Mouse (Mus musculus) heart, adult 9 months (tissue): Measurements from ENCODE around the gene Mtfr2.
A peak's percentile ranks its signal among the peaks of the same experiment; 100 is the strongest.

Experiments used
- DNase-seq, 2 experiments: peaks; one replicate each; pipeline ENCODE4 v3.0.0; 2022; ENCODE audit warnings: low spot score in 2 of 2

Gene Mtfr2

DNA sequence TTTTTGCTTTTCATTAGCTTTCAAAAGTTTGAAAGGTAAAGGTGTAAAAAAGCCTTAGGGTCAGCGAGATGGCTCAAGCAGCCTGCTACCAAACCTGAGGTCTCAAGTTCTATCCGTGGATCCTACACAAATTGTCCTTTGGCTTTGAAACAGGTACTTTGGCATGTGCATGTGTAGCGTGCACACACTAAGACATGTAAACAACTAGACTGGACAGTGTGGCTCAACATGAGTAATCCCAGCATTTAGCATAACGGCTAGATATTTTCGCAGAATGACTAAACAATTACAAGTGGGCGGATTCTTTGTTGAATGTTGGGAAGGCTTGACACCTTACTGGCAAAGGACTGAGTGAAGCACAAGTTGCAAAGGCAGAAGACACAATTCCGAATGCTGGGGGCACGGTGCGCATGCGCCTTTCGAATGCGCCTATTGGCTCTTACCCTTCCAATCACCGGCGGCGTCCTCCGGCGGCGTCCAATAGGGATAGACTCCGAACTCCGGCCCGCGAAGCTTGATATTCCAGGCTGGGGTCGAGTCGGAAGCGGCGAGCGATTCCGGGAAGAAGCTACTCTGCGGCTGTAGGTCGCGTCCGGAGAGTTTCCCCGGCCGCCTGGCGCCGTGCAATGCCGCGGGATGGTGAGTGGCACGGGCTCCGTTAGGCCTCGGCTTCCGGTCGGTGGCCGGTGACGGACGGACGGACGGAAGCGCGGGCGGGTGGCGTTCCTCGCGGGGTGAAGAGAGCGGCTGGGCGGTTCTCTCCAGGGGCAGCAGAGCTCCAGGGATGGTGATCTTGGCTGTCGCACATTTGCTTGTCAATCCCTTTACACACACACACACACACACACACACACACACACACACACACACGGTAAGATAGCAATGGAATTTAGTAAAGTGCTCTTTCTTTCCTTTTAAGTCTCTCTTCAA is at the start of gene Mtfr2:
Mtfr2 (plus strand) TSS at position 486 of the 930 bp plus-strand sequence.
- peak; percentile 90 to 91 for DNase-seq

DNA sequence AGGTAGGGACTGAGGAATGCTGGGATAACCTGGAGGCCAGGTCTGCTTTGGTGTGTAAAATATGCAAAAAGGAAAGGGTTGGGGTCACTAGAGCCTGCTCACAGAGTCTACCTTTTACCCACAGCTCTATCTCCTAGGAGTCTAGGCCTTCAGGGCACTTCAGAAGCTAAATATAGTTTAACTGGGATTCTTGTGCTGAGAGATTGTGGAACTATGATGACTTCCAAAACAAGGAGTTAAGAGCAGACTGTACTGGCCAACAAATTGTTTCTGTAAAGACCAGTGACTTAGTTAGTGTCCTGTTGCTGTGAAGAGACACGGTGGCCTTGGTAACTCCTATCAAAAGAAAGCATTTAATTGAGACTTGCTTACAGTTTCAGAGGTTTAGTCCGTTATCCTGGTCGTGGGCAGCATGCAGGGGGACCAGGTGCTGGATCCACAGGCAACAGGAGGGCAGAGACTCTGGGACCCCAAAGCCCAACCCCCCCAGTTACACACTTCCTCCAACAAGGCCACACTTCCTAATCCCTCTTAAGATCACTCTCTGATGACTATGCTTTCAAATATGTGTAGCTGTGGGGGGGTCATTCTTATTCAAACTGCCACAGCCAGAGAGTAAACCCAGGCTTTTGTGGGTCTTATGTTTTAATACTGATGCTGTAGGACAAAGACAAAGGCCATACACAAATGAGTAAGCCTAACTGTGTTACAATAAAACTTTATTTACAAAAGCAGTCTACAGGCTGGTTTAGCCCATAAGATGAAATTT is 49.2 kb upstream of the Mtfr2 start:
- peak; percentile 17 to 46 for DNase-seq

DNA sequence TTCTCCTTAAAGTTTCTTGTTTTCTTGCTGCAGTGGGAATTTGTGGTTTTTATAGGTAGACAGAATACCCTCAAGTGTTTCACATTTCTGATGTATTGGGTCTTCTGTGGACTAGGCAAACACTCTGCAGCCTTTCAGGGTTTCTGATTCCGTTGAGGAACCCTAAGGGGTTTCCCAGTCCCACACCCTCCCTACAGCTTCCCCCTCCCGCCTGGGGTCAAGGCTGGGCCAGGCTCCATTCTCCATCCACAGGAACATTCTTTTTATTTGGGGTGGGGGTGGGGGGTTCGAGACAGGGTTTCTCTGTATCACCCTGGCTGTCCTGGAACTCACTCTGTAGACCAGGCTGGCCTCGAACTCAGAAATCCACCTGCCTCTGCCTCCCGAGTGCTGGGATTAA is 48.5 kb upstream of the Mtfr2 start:
- DNase-seq, result no peak

DNA sequence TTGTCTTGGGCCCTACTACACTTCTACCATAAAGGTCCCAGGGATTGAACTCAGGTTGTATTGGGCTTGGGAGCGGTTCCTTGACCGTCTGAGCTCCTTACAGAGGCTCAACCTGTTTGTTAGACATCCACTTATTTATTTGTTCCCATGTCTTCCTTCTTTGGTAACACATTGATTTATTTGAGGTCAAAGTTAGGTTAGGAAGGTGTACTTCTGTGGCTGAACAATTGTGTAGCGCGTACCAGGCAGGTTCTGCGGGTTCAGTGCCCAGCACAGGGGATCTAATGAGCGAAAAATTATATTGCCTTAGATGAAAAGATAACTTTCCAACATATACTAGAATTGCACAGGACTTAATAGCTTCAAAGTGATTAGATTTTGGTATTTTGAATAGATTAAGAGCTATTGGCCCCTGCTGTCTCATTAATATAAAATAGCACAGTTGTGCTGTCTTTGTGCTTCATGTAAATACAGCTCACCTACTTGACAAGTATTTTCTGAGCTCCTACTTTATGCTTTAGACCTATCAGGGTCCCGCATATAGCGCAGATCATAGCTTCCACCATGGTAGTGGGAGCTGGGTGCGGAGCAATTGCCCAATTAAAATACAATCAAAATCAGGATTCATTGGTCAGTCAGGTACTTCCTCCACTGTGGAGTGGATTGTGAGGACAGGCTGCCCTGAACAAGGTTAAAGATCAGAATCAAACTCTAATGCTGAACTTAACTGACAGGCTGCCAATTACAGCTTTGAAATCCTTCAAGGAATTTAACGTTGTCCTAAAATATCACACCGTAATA is 36.4 kb upstream of the Mtfr2 start:
- no peak for DNase-seq

DNA sequence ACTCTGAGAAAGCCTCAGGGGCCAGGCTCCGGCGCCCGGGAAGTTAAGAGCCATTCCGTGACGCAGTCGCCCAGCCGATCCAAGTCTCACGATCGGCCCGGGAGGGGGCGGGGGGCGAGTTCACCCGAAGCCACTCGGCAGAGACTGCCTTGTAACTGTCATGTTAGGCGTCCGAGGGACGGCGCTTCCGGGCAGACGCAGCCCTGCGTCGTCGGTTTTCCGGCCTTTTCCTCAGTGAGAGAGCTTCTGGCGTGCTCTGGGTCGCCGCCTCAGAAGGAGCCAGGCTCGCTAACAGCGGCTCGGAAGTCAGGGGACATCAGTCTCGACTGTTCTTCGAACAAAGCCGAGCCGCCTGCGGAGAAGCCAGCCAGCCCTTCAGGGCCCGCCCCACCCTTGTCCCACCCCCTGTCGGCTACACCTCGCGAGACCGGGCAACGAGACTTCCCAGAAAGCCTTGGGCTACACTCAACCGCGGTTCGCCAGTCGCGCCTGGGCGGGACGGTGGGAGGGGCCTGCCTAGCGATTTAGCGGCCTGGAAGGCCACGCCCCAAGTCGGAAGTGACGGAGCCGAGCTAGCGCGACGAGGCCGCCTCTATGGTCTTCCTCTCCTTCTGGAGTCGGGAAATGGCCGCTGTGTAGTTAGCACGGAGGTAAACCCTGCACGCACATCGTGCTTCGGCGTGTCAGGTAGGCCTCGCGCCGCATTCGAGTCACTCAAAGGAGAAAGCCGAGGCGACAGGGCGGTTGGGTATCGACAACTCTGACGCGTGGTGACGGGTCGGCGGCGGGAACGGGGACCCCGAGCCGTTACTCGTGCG is 35.4 kb upstream of the Mtfr2 start, which contains the start of gene Bclaf1:
Bclaf1 (plus strand) TSS at position 552 of the 818 bp plus-strand sequence.
- DNase-seq, result peak; percentile 99

DNA sequence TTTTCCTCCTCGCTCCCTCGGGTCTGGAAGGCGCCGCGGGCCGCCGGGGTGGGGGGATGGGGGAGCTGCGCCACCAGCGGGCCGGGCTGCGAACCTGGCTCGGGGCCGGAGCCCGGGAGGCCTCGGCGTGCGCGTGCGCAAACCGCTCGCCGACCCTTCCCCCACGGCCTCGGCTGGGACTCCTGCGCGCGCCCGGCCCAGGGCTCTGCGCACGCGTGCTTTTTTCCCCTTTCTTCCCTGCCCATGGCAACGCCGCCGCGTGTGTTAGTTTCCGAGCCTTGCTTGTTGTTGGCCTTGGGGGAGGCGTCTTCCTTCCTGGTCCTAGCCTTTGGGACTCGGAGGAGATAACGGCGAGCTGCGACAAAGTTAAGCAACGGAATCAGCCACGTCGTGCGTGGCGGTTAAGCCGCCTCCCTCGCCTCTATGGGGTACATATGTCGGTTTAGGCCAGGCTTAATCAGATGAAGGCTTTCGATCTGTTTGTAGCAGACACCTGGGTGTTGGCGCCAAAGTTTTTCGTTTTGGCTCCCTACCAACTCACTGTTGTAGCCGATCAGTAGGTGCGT is 34.8 kb upstream of the Mtfr2 start:
- peak; percentile 89 to 91 for DNase-seq

DNA sequence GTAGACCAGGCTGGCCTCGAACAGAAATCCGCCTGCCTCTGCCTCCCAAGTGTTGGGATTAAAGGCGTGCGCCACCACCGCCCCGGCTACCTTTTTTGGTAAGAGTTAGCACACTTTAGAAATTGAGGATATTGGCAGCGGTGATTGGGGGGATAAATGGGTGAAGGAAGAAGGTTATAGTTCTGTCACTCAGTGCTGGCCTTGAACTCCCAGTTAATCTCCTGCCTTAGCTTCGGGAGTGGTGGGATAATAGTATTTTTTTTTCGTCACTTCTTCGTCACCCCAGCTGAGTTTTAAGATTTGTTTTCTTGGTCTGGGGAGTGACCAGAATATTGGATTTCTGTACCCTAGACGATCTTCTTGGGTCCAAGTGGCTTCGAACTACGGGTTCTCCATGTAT is 34.1 kb upstream of the Mtfr2 start:
- no peak for DNase-seq

DNA sequence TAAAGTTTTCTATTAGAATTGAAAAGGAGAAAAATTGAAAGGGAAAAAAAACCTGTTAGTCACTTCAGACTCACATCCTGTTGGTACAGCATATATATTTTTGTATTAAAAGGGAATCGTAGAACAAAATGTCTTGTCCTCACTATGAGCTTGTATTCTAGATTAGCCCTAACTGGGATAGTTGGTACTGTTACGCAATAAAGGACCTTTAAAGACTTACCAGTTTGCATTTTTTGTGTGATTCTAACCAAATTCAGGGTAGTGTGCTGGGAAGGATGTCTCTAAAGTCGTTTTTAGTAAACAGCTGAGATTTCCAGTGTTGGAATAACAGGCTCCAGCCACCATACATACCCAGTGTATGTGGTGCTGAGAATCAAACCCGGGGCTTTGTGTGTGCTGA is 33.6 kb upstream of the Mtfr2 start:
- DNase-seq, result no peak

DNA sequence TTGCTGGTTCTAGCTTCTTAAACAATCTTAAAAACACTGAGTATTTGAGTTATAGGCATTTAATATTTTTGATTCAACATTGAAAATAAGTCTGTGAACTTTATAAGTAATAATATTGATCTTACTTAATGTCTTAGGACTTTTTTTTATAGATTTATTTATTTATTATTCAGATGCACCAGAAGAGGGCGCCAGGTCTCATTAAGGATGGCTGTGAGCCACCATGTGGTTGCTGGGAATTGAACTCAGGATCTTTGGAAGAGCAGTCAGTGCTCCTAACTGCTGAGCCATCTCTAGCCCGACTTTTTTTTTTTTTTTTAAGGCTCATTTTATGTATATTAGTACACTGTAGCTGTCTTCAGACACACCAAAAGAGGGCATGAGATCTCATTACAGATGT is 32.8 kb upstream of the Mtfr2 start:
- no peak for DNase-seq

DNA sequence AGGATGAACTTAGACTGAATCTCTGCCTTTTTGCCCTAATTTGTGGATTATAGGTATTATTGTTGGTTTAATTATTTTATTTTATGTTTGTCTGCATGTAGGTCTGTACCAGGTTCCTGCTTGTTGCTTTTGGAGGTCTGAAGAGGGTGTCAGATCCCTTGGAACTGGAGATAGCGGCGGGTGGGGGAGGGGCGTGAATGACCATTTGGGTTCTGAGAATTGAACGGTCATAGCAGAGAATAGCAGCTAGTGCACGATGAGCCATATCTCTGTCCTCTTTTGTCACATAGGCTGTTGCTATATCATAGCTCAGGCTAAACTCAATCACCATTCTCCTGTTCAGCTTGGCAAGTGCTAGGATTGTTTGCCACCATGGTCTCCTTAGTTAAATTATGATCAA is 30.1 kb upstream of the Mtfr2 start:
- DNase-seq, result no peak

DNA sequence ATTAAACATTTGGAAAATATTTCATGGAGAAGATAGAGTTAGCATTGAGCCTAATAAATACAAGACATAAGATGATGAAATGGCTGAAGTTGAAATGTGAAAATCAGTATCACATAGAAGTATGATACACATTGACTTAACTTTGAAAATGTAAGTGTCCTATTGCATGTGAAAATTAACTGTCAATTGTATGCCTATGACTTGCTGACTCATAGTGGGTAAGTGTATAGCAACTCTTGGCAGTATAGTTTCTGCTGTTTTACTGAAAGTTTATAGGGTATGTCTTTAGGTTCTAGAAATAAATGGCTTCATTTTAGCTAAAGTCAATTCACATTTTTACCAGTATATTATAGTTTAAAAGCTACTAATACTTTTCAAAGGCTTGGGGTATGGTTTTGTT is 21.3 kb upstream of the Mtfr2 start:
- no peak for DNase-seq

DNA sequence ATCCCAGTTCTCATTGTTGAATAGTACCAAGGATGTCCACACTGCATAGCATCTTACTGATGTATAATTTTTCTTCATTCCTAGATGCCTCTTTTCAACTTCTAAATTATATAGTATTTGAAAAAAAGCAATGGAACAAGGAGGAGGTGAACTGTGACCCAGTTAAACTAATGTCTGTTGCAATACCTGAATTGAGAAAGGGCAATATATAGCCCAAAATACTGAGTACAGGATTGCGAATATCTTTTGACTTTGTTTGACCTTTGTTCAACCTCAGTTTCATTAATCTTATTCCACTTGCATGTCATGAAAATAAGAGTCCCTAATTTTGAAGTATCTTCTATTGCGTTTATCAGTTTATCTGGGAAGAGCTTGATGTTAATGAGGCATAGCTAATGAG is 16.3 kb upstream of the Mtfr2 start:
- DNase-seq, result no peak

DNA sequence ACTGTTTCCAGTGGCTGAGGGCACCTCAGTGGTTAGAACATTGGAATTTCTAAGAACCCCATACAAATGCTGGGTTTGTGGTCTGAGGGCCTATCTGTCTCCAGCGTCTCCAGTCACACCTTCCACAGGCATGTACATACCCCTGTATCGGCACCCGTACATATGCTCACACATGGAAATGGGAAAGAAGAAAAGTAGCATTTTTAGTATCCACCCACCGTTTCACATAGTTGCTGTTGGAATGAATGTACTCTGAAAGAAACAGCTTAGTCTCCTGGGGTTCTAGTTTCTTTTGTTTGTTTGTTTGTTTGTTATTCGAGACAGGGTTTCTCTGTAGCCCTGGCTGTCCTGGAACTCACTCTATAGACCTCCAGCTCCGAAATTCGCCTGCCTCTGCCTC is 9.7 kb upstream of the Mtfr2 start:
- no peak for DNase-seq

DNA sequence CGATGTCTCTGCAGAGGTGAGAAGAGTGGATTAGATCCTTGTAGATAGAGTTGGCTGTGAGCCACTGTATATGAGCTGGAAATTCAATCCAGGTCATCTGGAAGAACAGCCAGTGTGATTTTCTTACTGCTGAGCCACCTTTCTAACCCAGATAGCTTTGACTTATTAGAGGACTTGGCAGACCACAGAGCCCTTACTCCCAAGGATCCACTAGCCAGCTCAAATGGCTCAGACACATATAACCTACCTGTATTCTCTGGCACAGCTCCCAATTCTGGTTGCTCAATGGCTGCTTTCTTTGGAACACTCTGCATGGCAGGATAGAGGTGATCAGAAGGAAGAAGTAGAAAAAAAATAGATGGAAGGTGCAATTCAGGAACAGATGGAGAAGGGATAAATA is 1.8 kb upstream of the Mtfr2 start:
- DNase-seq, result peak in 1 of 2 experiments; percentile 8

DNA sequence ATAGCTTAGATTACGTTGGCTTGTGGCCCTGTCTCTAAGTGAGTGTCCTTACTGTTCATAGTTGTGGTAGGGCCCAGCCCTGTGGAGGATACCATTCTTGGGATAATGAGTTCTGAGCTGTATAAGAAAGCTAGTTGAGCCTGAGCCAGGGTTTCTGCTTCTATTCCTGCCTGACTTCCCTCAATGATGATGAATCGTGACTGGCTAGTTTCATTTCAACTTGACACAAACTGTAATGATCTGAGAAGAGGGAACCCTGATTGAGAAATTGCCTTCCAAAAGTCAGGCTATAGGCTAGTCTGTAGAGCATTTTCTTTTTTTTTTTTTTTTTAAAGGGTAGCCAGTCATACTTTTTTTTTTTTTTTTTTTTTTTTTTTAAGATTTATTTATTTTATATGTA is 1.3 kb downstream of the Mtfr2 start:
- no peak for DNase-seq

DNA sequence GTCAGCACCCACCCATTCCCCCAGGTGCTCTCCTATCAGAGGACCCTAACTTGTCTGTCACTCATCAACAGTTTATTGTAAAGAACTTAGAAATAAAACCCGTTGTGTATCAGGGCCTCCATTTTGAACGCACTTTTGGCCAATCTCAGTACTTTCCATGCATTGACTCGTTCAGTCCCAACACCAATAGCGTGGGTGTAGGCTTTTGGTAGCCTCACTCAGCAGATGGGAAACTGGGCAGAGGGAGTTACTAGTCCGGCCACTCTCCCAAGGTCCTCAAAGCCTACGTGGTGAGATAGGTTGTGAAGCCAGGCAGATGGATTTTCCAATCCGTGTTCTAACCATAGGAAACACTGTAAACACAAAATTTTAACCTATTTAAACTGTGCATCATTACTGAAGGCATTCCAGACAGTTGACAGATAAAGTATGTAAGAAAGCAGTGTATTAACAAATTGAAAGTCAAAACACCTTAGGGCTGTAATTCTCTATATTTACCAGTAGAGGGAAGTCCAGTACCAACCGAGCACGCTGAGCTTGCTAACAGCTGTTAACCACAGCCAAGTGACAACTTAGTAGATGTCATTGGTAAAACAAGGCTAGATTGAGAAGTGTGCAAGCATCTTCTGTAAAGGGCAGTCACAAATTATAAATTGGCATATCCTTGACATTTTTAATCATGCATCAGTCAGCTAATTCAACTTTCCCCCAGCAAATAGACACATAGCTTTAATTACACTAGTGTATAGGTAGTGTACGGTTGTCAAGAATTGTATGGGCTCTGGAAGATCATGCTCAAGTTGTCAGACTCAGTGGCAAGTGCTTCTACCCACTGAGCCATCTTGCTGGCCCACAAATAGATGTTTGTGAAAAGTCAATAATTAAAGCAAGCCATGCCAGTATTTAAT is 14.2 kb downstream of the Mtfr2 start:
- peak in 1 of 2 experiments; percentile 17 for DNase-seq

DNA sequence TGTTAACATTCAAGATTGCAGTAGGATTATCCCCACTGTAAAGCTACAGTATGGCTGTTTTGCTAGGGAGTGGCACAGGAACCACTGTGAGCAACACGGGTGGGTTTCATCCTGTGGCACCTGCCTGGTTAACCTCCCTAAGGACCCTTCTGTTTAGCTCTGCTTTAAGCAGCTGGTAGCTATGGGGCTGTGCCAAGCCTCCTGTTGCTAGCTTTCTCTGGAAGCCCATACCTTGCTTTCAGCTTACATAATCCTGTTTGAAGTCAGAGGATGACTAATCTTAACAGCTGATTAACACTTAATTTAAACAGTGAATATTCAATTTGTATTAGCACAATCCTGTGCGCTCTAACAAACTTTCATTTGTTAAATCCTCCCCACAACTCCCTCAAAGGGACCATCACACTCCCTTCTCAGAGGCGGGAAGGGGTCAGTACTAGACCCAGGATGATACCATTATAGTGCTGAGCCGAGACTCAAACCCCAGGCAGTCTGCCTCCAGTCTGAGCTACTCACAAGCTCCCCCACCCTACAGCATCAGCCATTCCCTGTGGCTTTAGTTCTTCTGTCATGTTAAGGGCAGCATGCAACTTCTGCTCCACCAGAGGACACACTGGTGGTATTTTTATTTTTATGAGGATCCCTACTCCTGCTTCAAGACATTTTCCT is 15.0 kb downstream of the Mtfr2 start:
- no peak for DNase-seq

DNA sequence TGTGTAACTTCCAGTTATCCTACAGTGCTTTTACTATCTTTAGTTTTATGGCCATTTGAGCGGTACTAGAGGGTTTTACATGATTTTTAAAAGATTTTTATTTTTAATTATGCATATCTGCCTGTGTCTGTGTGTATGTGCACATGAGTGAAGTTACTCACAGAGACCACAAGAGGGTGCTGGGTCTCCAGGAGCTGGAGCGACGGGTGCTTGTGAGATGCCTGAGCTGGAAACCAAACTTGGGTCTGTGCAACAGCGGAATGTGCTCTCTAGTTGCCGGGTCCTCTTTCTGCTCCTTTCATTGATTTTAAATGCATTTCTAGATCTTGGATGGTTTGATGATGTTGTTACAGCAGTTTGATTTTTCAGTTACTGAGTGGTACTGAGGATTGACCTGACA is 24.5 kb downstream of the Mtfr2 start:
- DNase-seq, result no peak

DNA sequence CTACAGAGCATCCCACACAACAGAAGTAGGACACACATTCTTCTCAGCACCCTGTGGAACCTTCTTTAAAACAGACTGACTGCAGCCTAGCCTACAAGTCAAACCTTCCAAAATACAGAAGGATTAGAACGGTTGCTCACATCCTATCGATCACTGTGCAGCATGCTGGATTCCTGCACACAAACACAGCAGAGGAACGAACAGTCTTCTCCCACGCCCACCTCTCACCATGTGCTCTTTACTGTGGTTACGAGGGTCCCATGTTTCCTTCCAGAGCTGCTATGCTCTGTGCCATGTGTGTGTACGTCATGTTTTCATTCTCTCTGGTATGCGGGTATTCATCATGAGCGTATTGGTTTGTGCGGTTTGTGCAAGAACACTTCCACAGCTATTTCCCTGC is 30.1 kb downstream of the Mtfr2 start:
- no peak for DNase-seq
